Mouse (Mus musculus): ENCODE results near the gene Capzb.

DNA sequence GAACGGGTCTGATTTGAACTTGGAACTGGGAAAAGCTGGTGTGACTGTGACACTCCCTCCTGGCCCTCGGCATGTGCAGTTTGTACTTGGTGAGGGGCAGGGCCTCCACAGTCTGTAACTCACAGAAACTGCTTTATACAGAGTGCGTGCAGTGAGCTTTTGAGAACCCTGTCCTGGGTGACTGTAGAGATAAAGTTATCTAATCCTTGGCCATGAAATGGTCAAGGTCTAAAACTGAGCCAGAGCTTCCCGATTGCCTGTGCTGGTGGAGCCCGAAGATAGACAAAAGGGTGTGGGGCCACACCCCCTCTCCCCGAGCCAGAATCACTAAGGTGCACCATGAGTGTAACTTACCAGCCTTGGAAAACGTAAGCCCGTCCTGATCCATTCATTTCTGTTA is 58.2 kb downstream of the Capzb start:
- TF ChIP-seq POLR2A (IDR thresholded peaks at IDR 0.05; ENCODE audit: insufficient read depth, low read depth, low read length), result no peak
- no peak for TF ChIP-seq CTCF (IDR thresholded peaks at IDR 0.05; ENCODE audit: insufficient read depth, low read depth, low read length)

Data from olfactory bulb, adult 2 months (tissue).